Mouse (Mus musculus) intestine, postnatal 0 days (tissue): ENCODE results near the gene Rps3. TPM values are rescaled to one million over a fixed set of nuclear protein-coding genes. Genes with fewer than 3 reads are reported as not detected.

ENCODE experiments used
- ATAC-seq: fragments of 200-750 bp; cut with Nextera tagmentation; 2 replicates; pipeline ENCODE4 v1.8.0; 2017; ENCODE audit warnings: mild to moderate bottlenecking, moderate TSS enrichment, moderate library complexity
- H3K27ac ChIP-seq: fragments of 300-500 bp; sonication (generic); 2 replicates; pipeline ENCODE4 v1.5.1; 2014; ENCODE audit warnings: mild to moderate bottlenecking, low read depth, low read length, moderate library complexity
- H3K27me3 ChIP-seq: fragments of 300-500 bp; sonication (generic); replicated peaks from 2 replicates; pipeline ENCODE4 v1.6.1; 2014; ENCODE audit warnings: low read length, mixed read lengths; ENCODE audit not compliant: control insufficient read depth, insufficient read depth
- H3K36me3 ChIP-seq: fragments of 300-500 bp; sonication (generic); 2 replicates; pipeline ENCODE4 v1.6.1; 2014; ENCODE audit warnings: mild to moderate bottlenecking, moderate library complexity; ENCODE audit not compliant: control insufficient read depth, insufficient read depth
- H3K4me1 ChIP-seq: fragments of 300-500 bp; sonication (generic); replicated peaks from 2 replicates; pipeline ENCODE4 v1.6.1; 2014; ENCODE audit warnings: antibody characterized with exemption, low read length, mixed read lengths; ENCODE audit not compliant: control insufficient read depth, insufficient read depth
- H3K4me2 ChIP-seq: fragments of 300-500 bp; sonication (generic); replicated peaks from 2 replicates; pipeline ENCODE4 v1.6.1; 2014; ENCODE audit warnings: low read depth, mild to moderate bottlenecking, moderate library complexity
- H3K4me3 ChIP-seq: fragments of 300-500 bp; sonication (generic); 2 replicates; pipeline ENCODE4 v1.5.1; 2014; ENCODE audit warnings: low read depth, low read length
- H3K9ac ChIP-seq: fragments of 300-500 bp; sonication (generic); 2 replicates; pipeline ENCODE4 v1.6.1; 2014; ENCODE audit warnings: mild to moderate bottlenecking, low read depth, low read length
- H3K9me3 ChIP-seq: fragments of 300-500 bp; sonication (generic); 2 replicates; pipeline ENCODE4 v1.6.1; 2016; ENCODE audit warnings: mixed run types; ENCODE audit not compliant: control insufficient read depth
- CTCF ChIP-seq: sonication (generic); IDR thresholded peaks from 2 replicates; pipeline ENCODE4 v1.5.1; 2016; ENCODE audit warnings: low read depth, mild to moderate bottlenecking, control low read depth, antibody characterized with exemption, moderate library complexity
- WGBS: fragments of 180-500 bp; shearing (Covaris S2); extraction: QIAGEN DNeasy Blood & Tissue Kit; methylation state at CpG from one replicate; pipeline ENCODE4 v1.1.7; 2014; 5-methylcytosine and 5-hydroxymethylcytosine counted together
- polyA plus RNA-seq: library from polyadenylated mRNA; unstranded; fragments of >200 nt; fragmentation: Nextera tagmentation; extraction: Ambion mirVana; gene quantifications from 2 replicates; pipeline ENCODE4 v1.2.1, GENCODE M21; 2015

Gene Rps3
- polyA plus RNA-seq, 1 experiment from 2014 or later: 541 TPM

GRCm38 (mm10) chr7:99465811-99466210 lies 17.7 kb downstream of the Rps3 start, which contains the start of gene Klhl35:
Gene Klhl35 (plus strand): TSS chr7:99466004.
- H3K4me1 ChIP-seq: peaks cover 4% of the 10 kb centered on the region; the same call in 1 of the 2 replicates
- no peak within 1 kb of the TSS for H3K4me2 ChIP-seq
- H3K36me3 ChIP-seq: 0 out of 2 replicates have a peak, but pooled peaks cover 5% of the 10 kb centered on the region
- no peak for ATAC-seq
- H3K4me3 ChIP-seq: no peak within 1 kb of the TSS
- no peaks in the 10 kb centered on the region for H3K9me3 ChIP-seq
- TF ChIP-seq CTCF: no peak
- H3K9ac ChIP-seq: no peak within 1 kb of the TSS
- no peaks in the 10 kb centered on the region for H3K27me3 ChIP-seq
- WGBS: 31% methylated on average over 8 of the region's 8 CpGs
- no peak within 1 kb of the TSS for H3K27ac ChIP-seq

- Histone ChIP-seq H3K27ac (no peak overlapping the region), H3K9ac (no peak overlapping the region), H3K9me3 (no peaks in the 10 kb centered on the region), H3K4me3 (no peak overlapping the region), H3K4me2 (no peak overlapping the region), H3K4me1 (peaks cover 4% of the 10 kb centered on the region; the same call in 1 of the 2 replicates), H3K36me3 (peaks cover 24% of the 10 kb centered on the region; the same call in 1 of the 2 replicates), H3K27me3 (no peaks in the 10 kb centered on the region)
- WGBS: 71% methylated on average over 2 of the region's 2 CpGs
- ATAC-seq: no peak
- TF ChIP-seq CTCF: no peak
Observed at GRCm38 (mm10) chr7:99463120-99463519, 20.4 kb downstream of the Rps3 start.

- TF ChIP-seq CTCF: no peak
- H3K4me1 ChIP-seq: 0 out of 2 replicates have a peak, but pooled peaks cover 4% of the 10 kb centered on the region
- H3K27ac ChIP-seq: no peak overlapping the region
- no peak overlapping the region for H3K4me2 ChIP-seq
- no peak for ATAC-seq
- no peaks in the 10 kb centered on the region for H3K27me3 ChIP-seq
- WGBS: 91% methylated on average over 15 of the region's 15 CpGs
- H3K4me3 ChIP-seq: no peak overlapping the region
- peaks cover 38% of the 10 kb centered on the region; the same call in 1 of the 2 replicates for H3K36me3 ChIP-seq
- H3K9me3 ChIP-seq: no peaks in the 10 kb centered on the region
- H3K9ac ChIP-seq: no peak overlapping the region
Observed at GRCm38 (mm10) chr7:99459888-99460652, 23.5 kb downstream of the Rps3 start.

GRCm38 (mm10) chr7:99458849-99459248 lies 24.7 kb downstream of the Rps3 start:
- TF ChIP-seq CTCF: no peak
- Histone ChIP-seq H3K36me3 (peaks cover 46% of the 10 kb centered on the region; the same call in 1 of the 2 replicates), H3K27me3 (no peaks in the 10 kb centered on the region), H3K9me3 (no peaks in the 10 kb centered on the region), H3K9ac (no peak overlapping the region), H3K4me1 (0 out of 2 replicates have a peak, but pooled peaks cover 4% of the 10 kb centered on the region), H3K27ac (no peak overlapping the region), H3K4me3 (no peak overlapping the region), H3K4me2 (no peak overlapping the region)
- ATAC-seq: no peak
- WGBS: 87% methylated on average over 8 of the region's 8 CpGs

GRCm38 (mm10) chr7:99454044-99454443 lies 29.5 kb downstream of the Rps3 start:
- TF ChIP-seq CTCF: no peak
- no peaks in the 10 kb centered on the region for H3K9me3 ChIP-seq
- no peak overlapping the region for H3K27ac ChIP-seq
- H3K4me3 ChIP-seq: no peak overlapping the region
- H3K36me3 ChIP-seq: peaks cover 34% of the 10 kb centered on the region; the same call in 1 of the 2 replicates
- no peak overlapping the region for H3K4me2 ChIP-seq
- no peaks in the 10 kb centered on the region for H3K4me1 ChIP-seq
- no peak for ATAC-seq
- 73% methylated on average over 4 of the region's 4 CpGs for WGBS
- no peaks in the 10 kb centered on the region for H3K27me3 ChIP-seq
- H3K9ac ChIP-seq: no peak overlapping the region

GRCm38 (mm10) chr7:99452859-99453258 lies 30.7 kb downstream of the Rps3 start:
- Histone ChIP-seq H3K27me3 (no peaks in the 10 kb centered on the region), H3K4me3 (no peak overlapping the region), H3K36me3 (peaks cover 23% of the 10 kb centered on the region; the same call in 1 of the 2 replicates), H3K9me3 (no peaks in the 10 kb centered on the region), H3K27ac (no peak overlapping the region), H3K4me2 (no peak overlapping the region), H3K9ac (no peak overlapping the region), H3K4me1 (no peaks in the 10 kb centered on the region)
- no peak for ATAC-seq
- TF ChIP-seq CTCF: no peak
- 84% methylated on average over 7 of the region's 7 CpGs for WGBS
